Mouse (Mus musculus): Measurements from ENCODE around the gene Tfap2a. TPM values are rescaled to one million over a fixed set of nuclear protein-coding genes. Genes with fewer than 3 reads are reported as not detected.

The Tfap2a gene
- total and polyA plus RNA-seq, 3 experiments = not detected

DNA sequence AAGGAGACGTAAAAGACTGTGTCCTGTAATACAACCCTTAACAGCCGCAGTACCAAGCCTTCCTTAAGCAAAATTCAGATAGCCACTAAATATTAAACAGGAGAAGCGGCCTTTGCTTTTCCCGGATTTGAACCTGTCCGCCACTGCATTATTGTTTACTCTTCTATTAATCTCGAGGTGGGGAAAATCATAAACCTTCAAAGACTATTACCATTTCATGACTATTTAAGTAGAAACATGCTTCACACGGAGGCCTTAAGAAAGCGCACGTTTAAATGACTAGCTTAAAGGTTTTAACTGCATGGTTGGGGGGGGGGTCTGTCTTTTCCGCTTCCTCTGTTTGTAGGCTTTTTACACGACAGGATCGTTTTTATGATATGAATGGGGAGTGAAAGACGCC, 9.1 kb downstream of the Tfap2a start:
- Histone ChIP-seq H3K27ac (ENCODE audit: control insufficient read depth, low read depth, low read length) (no peak overlapping the region), H3K4me3 (ENCODE audit: control insufficient read depth in 1 of 2, insufficient read depth in 1 of 2, low read depth in 2 of 2, low read length in 2 of 2) (no peak overlapping the region), H3K4me1 (ENCODE audit: control insufficient read depth in 1 of 2, insufficient read depth in 2 of 2, low read length in 2 of 2) (no peaks in the 10 kb centered on the region), H3K36me3 (ENCODE audit: control insufficient read depth in 1 of 2, insufficient read depth in 2 of 2, low read length in 2 of 2) (no peaks in the 10 kb centered on the region), H3K9me3 (replicated peaks; ENCODE audit: insufficient read depth, low read length) (no peaks in the 10 kb centered on the region), H3K9ac (ENCODE audit: control insufficient read depth, low read depth, low read length, poor library complexity, severe bottlenecking) (no peak overlapping the region), H3K27me3 (ENCODE audit: control insufficient read depth in 1 of 2, insufficient read depth in 2 of 2, low read length in 2 of 2) (no peaks in the 10 kb centered on the region), H3K79me2 (ENCODE audit: control insufficient read depth, insufficient read depth, low read length, poor library complexity) (no peaks in the 10 kb centered on the region)
- TF ChIP-seq CTCF (IDR thresholded peaks at IDR 0.05 in 2 of 3, conservative IDR thresholded peaks at IDR 0.05 in 1 of 3; ENCODE audit: control insufficient read depth in 1 of 3, insufficient read depth in 1 of 3, low read depth in 2 of 3, low read length in 3 of 3, poor library complexity in 1 of 3, severe bottlenecking in 1 of 3) = no peak
- TF ChIP-seq TCF12 (IDR thresholded peaks at IDR 0.05; ENCODE audit: low read depth, low read length) = no peak
- TF ChIP-seq SIN3A (IDR thresholded peaks at IDR 0.05; ENCODE audit: low read length) = no peak
- TF ChIP-seq POLR2A (IDR thresholded peaks at IDR 0.05; ENCODE audit: control insufficient read depth in 1 of 2, insufficient read depth in 1 of 2, low read depth in 1 of 2, low read length in 2 of 2, poor library complexity in 1 of 2) = no peak
- no peak for TF ChIP-seq SMC3 (IDR thresholded peaks at IDR 0.05; ENCODE audit: low read depth, low read length)
- no peak for TF ChIP-seq MXI1 (IDR thresholded peaks at IDR 0.05; ENCODE audit: low read depth, low read length)
- no peak for TF ChIP-seq MAFK (IDR thresholded peaks at IDR 0.05; ENCODE audit: borderline replicate concordance, low read depth, low read length)
- no peak for TF ChIP-seq ZC3H11A (IDR thresholded peaks at IDR 0.05; ENCODE audit: low read depth, low read length)
- no peak for TF ChIP-seq GATA1 (IDR thresholded peaks at IDR 0.05; ENCODE audit: low read depth, low read length)
- TF ChIP-seq NELFE (IDR thresholded peaks at IDR 0.05; ENCODE audit: low read depth, low read length) = no peak
- DNase-seq (ENCODE audit: low read depth, low spot score) = no peak

DNA sequence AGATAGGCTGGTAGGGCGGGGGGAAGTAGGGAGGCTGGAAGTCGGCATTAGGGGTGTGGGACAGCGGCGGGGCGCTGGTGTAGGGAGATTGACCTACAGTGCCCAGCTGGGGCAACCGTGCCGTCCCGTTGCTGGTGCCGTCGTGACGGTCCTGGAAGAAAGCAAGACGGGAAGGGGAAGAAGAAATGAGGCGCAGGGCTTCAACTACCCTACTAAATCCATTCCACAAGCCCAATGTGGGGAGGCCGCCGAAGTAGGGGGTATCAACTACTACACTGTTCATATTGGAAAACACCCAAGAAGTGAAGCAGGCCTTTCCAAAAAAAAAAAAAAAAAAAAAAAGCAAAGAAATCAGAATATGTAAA, 9.6 kb downstream of the Tfap2a start:
- Histone ChIP-seq H3K9ac (ENCODE audit: control insufficient read depth, low read depth, low read length, poor library complexity, severe bottlenecking) (no peak overlapping the region), H3K36me3 (ENCODE audit: control insufficient read depth in 1 of 2, insufficient read depth in 2 of 2, low read length in 2 of 2) (no peaks in the 10 kb centered on the region), H3K4me1 (ENCODE audit: control insufficient read depth in 1 of 2, insufficient read depth in 2 of 2, low read length in 2 of 2) (no peaks in the 10 kb centered on the region), H3K79me2 (ENCODE audit: control insufficient read depth, insufficient read depth, low read length, poor library complexity) (no peaks in the 10 kb centered on the region), H3K27me3 (ENCODE audit: control insufficient read depth in 1 of 2, insufficient read depth in 2 of 2, low read length in 2 of 2) (no peaks in the 10 kb centered on the region), H3K4me3 (ENCODE audit: control insufficient read depth in 1 of 2, insufficient read depth in 1 of 2, low read depth in 2 of 2, low read length in 2 of 2) (no peak overlapping the region), H3K9me3 (replicated peaks; ENCODE audit: insufficient read depth, low read length) (no peaks in the 10 kb centered on the region), H3K27ac (ENCODE audit: control insufficient read depth, low read depth, low read length) (no peak overlapping the region)
- no peak for DNase-seq (ENCODE audit: low read depth, low spot score)
- no peak for TF ChIP-seq CHD1 (IDR thresholded peaks at IDR 0.05; ENCODE audit: low read depth, low read length)
- no peak for TF ChIP-seq UBTF (IDR thresholded peaks at IDR 0.05; ENCODE audit: borderline replicate concordance, insufficient read depth, low read depth, low read length)
- TF ChIP-seq MAZ (IDR thresholded peaks at IDR 0.05; ENCODE audit: low read depth, low read length) = no peak
- no peak for TF ChIP-seq TBP (IDR thresholded peaks at IDR 0.05; ENCODE audit: low read depth, low read length)
- TF ChIP-seq TAL1 (IDR thresholded peaks at IDR 0.05; ENCODE audit: low read length) = no peak
- no peak for TF ChIP-seq MYB (IDR thresholded peaks at IDR 0.05; ENCODE audit: low read depth, low read length)
- no peak for TF ChIP-seq TCF12 (IDR thresholded peaks at IDR 0.05; ENCODE audit: low read depth, low read length)
- no peak for TF ChIP-seq POLR2AphosphoS5 (IDR thresholded peaks at IDR 0.05; ENCODE audit: borderline replicate concordance, low read depth, low read length)
- TF ChIP-seq MEF2A (IDR thresholded peaks at IDR 0.05; ENCODE audit: extremely low read depth, insufficient replicate concordance, low read depth, low read length, poor library complexity, severe bottlenecking) = no peak
- TF ChIP-seq POLR2A (IDR thresholded peaks at IDR 0.05; ENCODE audit: control insufficient read depth in 1 of 2, insufficient read depth in 1 of 2, low read depth in 1 of 2, low read length in 2 of 2, poor library complexity in 1 of 2) = no peak
- TF ChIP-seq RAD21 (IDR thresholded peaks at IDR 0.05; ENCODE audit: low read depth, low read length) = no peak
- TF ChIP-seq POLR2AphosphoS2 (IDR thresholded peaks at IDR 0.05; ENCODE audit: low read length) = no peak
